Mouse (Mus musculus) hindbrain, embryonic 15.5 days (tissue): ENCODE results near the gene Arhgdia. TPM values are rescaled to one million over a fixed set of nuclear protein-coding genes. Genes with fewer than 3 reads are reported as not detected.
"Not testable (repeated sequence)": the region's sequence is repeated elsewhere in the genome, so short reads cannot be mapped to it uniquely, and the experiment has no call there.

ENCODE experiments used
- ATAC-seq: fragments of 200-750 bp; cut with Nextera tagmentation; 2 replicates; pipeline ENCODE4 v1.8.0; 2017; ENCODE audit warnings: low read depth, moderate number of reproducible peaks, moderate TSS enrichment; ENCODE audit not compliant: low FRiP score
- H3K27ac ChIP-seq: fragments of 300-500 bp; sonication (generic); replicated peaks from 2 replicates; pipeline ENCODE4 v1.5.1; 2015; ENCODE audit warnings: mild to moderate bottlenecking, inconsistent platforms
- H3K27me3 ChIP-seq: fragments of 300-500 bp; sonication (generic); 2 replicates; pipeline ENCODE4 v1.6.1; 2015; ENCODE audit warnings: control low read depth, inconsistent platforms
- H3K36me3 ChIP-seq: fragments of 300-500 bp; sonication (generic); 2 replicates; pipeline ENCODE4 v1.6.1; 2015; ENCODE audit warnings: control low read depth, inconsistent platforms
- H3K4me1 ChIP-seq: fragments of 300-500 bp; sonication (generic); replicated peaks from 2 replicates; pipeline ENCODE4 v1.6.1; 2015; ENCODE audit warnings: control low read depth, inconsistent platforms
- H3K4me2 ChIP-seq: fragments of 300-500 bp; sonication (generic); 2 replicates; pipeline ENCODE4 v1.6.1; 2015; ENCODE audit warnings: moderate library complexity, mild to moderate bottlenecking, inconsistent platforms
- H3K4me3 ChIP-seq: fragments of 300-500 bp; sonication (generic); 2 replicates; pipeline ENCODE4 v1.5.1; 2015; ENCODE audit warnings: mild to moderate bottlenecking, inconsistent platforms
- H3K9ac ChIP-seq: fragments of 300-500 bp; sonication (generic); 2 replicates; pipeline ENCODE4 v1.6.1; 2015; ENCODE audit warnings: inconsistent platforms
- H3K9me3 ChIP-seq: fragments of 300-500 bp; sonication (generic); 2 replicates; pipeline ENCODE4 v1.6.1; 2016; ENCODE audit warnings: control low read depth, inconsistent platforms
- WGBS: fragments of 180-500 bp; shearing (Covaris S2); methylation state at CpG from one replicate; pipeline ENCODE4 v1.1.7; 2015; 5-methylcytosine and 5-hydroxymethylcytosine counted together
- polyA plus RNA-seq: library from polyadenylated mRNA; unstranded; fragments of >200 nt; fragmentation: Nextera tagmentation; extraction: Ambion mirVana; gene quantifications from 2 replicates; pipeline ENCODE4 v1.2.1, GENCODE M21; 2015

The Arhgdia gene
- polyA plus RNA-seq, 1 experiment from 2014 or later: 533 TPM

DNA sequence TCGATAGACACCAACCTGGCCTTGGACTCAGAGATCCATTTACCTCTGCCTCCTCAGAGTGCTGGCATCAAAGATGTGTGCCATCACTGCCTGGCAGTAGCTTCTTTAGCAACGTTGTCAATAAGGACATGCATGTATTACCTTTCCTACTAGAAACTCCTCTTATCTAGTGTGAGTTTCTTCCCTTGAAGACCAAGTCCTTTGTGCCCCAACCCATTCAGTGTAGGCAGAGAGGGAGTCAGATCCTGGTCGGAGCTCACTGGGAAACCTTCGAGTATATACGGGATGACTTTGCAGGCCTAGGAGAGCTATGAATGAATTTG is 7.2 kb downstream of the Arhgdia start:
- WGBS: 45% methylated on average over 5 of the region's 5 CpGs
- no peaks in the 10 kb centered on the region for H3K9me3 ChIP-seq
- peaks cover 36% of the 10 kb centered on the region for H3K4me1 ChIP-seq
- H3K27me3 ChIP-seq: no peaks in the 10 kb centered on the region
- peak overlapping the region; percentile 68 for H3K4me3 ChIP-seq
- no peak for ATAC-seq
- H3K36me3 ChIP-seq: peaks cover 37% of the 10 kb centered on the region
- no peak overlapping the region for H3K27ac ChIP-seq
- H3K9ac ChIP-seq: peak overlapping the region; percentile 73; the same call in 1 of the 2 replicates
- peak overlapping the region; percentile 94 for H3K4me2 ChIP-seq

DNA sequence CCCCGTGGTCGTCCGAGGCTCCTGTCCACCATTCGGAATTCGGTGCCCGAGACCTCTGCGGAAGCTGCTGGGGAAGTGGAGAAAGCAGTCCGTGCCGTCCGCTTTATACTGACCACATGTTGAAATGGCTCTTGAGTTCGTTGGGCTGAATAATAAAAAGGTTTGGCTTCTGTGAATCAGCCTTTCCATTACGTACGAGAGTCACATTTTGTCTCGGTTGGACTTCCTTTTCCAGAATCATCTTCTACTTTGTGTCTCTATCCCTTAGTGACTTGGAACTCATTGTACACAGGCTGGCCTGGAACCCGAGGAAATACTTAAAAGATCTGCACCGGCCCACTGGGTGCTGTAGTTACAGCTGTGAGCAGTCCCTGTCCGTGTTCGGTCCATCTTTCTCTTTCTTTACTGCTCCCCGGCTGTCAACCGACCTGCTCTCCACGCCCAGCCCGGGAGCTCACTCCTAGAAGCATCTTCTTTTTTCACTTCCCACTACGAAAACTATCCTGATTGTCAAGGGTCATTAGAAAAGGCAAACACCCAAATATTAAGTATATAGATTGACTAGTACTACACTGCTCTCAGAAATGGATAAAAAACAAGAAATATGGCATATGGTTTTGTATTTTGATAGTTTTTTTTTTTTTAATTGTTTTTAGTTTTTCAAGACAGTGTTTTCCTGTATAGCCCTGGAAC is 7.7 kb downstream of the Arhgdia start:
- Histone ChIP-seq H3K9ac (peak overlapping the region; percentile 73), H3K27me3 (no peaks in the 10 kb centered on the region), H3K36me3 (peaks cover 32% of the 10 kb centered on the region), H3K4me2 (peak overlapping the region; percentile 94), H3K4me3 (peak overlapping the region; percentile 68), H3K27ac (peak overlapping the region; percentile 87), H3K9me3 (no peaks in the 10 kb centered on the region), H3K4me1 (peaks cover 31% of the 10 kb centered on the region)
- peak; percentile 7; the same call in 1 of the 2 replicates for ATAC-seq
- 0% methylated on average over 23 of the region's 23 CpGs for WGBS

DNA sequence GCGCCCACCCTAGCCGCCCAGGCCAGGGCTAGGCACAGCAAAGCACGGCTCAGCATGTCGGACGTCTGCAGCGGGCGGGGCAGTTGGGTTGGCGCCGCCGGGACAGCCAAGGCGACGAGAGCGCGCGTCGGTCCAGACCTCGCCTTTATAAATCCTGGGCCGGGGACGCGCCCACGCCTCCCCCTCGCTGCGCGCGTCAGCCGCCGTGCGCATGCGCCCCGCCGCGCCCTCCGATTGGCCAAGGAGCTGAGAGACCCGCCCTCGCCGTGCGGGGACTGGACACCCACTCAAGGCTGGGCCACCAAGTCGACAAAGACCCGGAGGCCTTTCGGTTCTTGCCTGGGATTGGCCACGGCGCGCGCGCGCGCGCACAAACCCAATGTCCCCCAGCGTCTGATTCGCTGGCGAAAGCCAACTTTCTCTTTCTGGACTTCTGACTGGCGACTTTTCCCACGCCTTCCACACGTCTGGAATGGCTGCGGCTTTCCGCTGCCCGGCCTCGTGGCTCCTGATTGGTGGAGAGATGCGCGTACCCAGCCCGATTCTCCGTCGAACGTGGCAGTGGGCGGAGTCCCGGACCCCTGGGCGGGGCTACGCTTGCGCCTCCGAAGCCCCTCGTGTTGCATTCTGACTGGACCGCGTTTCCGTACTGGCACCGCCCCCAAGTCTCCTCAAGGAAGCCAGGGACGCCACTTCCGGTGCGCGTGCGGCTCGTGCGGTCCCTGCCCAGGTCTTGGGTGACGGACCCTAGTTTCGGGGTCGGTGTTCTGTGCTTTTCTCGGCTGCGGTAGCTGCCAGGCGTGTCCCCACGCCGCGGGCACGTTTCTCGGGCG is 8.5 kb downstream of the Arhgdia start, which contains the start of gene P4hb:
Gene P4hb (minus strand): TSS at position 502 of the 833 bp plus-strand sequence.
- H3K27ac ChIP-seq: peak within 1 kb of the TSS; percentile 87
- ATAC-seq: peak; percentile 98
- WGBS: under 1% methylated on average over 93 of the region's 94 CpGs

DNA sequence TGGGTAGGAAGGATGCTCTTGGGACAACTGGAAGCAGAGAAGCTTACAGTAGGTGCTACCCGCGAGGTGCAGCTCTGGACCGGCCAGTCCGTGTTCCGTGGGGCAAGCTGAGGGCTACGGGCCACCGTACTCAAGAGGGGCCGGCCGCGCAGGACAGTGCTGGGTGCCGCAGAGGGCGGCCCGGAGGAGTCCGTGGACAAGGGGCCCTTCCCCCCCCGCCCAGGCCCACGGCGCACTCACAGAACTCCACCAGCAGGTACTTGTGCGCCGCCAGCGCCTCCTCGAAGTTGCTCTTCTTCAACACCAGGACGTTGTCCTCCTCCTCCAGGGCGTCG is 9.0 kb downstream of the Arhgdia start:
- H3K27ac ChIP-seq: peak overlapping the region; percentile 87
- peak; percentile 8; the same call in 1 of the 2 replicates for ATAC-seq
- peak overlapping the region; percentile 78 for H3K9ac ChIP-seq
- no peaks in the 10 kb centered on the region for H3K27me3 ChIP-seq
- peak overlapping the region; percentile 68 for H3K4me3 ChIP-seq
- peaks cover 27% of the 10 kb centered on the region for H3K4me1 ChIP-seq
- no peaks in the 10 kb centered on the region for H3K9me3 ChIP-seq
- WGBS: under 1% methylated on average over 17 of the region's 24 CpGs
- H3K36me3 ChIP-seq: peaks cover 31% of the 10 kb centered on the region
- H3K4me2 ChIP-seq: peak overlapping the region; percentile 81

More for the DNA sequence above, 8.5 kb downstream of the Arhgdia start, which contains the start of gene P4hb:
- peak within 1 kb of the TSS; percentile 68 for H3K4me3 ChIP-seq
- H3K36me3 ChIP-seq: peaks cover 31% of the 10 kb centered on the region
- H3K4me2 ChIP-seq: peak within 1 kb of the TSS; percentile 94
- no peaks in the 10 kb centered on the region for H3K9me3 ChIP-seq
- peaks cover 27% of the 10 kb centered on the region for H3K4me1 ChIP-seq
- H3K27me3 ChIP-seq: no peaks in the 10 kb centered on the region
- peak within 1 kb of the TSS; percentile 78 for H3K9ac ChIP-seq

DNA sequence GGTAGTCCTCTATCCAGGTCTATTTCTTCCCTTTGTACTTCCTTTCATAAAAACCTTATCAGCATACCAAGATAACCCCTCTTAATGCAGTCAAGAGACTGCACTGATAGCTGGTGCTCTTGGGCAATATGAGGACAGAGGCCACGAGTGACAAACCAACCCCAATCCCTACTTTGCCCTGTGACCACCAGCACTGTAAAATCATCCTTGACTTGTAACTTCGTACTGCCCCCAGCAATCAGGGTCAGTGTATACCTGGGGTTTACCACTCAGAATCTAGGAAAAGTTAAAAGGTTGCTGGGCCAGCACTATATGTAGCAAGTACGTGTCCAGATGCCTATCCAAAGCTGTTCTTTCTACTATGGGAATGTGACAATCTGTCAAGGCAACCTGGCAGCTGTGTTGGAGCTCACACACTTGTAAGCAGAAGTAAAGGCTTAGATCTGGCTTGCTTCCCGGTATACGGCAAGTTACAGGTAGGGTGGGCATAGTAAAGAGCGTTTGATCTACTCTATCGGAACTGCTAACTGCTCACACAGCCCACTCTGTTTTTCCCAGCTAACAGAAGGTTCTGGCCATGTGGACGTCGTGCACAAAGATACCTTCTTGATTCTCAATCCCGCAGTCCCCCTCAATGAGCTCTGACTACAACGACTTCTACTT is 9.5 kb downstream of the Arhgdia start:
- H3K4me1 ChIP-seq: peaks cover 27% of the 10 kb centered on the region
- H3K9ac ChIP-seq: peak overlapping the region; percentile 78
- H3K4me2 ChIP-seq: peak overlapping the region; percentile 81
- no peaks in the 10 kb centered on the region for H3K9me3 ChIP-seq
- WGBS: 12% methylated on average over 11 of the region's 11 CpGs
- peak overlapping the region; percentile 87 for H3K27ac ChIP-seq
- ATAC-seq: no peak
- H3K36me3 ChIP-seq: peaks cover 35% of the 10 kb centered on the region
- H3K27me3 ChIP-seq: no peaks in the 10 kb centered on the region
- peak overlapping the region; percentile 68 for H3K4me3 ChIP-seq

DNA sequence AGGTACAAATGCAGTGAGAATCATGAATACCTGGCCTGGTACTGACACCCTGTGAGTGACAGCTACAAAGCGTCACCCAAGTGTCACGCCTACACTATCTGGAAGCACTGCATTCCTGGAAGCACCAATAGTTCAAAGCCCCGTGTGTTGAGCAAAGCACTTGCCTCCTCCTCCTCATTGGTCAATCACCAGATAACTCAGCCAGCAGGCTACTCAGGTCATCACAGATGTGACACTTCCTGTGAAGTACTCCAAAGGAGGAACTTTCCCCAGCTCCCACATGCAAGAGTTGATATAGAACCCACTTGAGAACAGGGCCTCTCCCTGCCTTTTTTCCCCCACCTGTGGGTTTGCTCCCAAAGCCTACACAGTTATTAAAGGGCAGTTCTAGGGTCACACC is 10.3 kb downstream of the Arhgdia start:
- H3K4me1 ChIP-seq: peaks cover 27% of the 10 kb centered on the region
- 91% methylated on average over 3 of the region's 3 CpGs for WGBS
- H3K9ac ChIP-seq: no peak overlapping the region
- no peaks in the 10 kb centered on the region for H3K9me3 ChIP-seq
- H3K27ac ChIP-seq: no peak overlapping the region
- ATAC-seq: no peak
- 0 out of 2 replicates have a peak overlapping the region, but pooled peaks have one; percentile 68 for H3K4me3 ChIP-seq
- peak overlapping the region; percentile 81 for H3K4me2 ChIP-seq
- no peaks in the 10 kb centered on the region for H3K27me3 ChIP-seq
- peaks cover 42% of the 10 kb centered on the region for H3K36me3 ChIP-seq

DNA sequence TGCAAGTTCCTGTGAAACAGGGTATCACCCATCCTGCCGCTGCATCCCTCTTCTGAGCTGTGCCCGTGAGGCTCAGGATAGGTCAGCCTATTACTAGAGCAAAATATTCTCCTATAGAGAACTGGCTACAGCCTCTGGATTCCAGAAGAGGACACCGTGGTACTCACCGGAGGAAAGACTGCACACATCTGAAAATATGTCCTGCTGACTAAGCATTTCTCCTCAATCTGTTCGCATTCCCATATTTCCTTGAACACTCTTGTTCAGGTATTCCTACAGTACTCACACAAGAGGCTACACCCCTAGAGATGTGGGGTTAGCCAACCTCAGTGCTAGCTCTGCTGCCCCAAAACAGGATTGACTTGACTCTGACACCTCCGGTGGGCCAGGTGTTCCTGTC is 13.1 kb downstream of the Arhgdia start:
- Histone ChIP-seq H3K4me1 (peaks cover 16% of the 10 kb centered on the region), H3K36me3 (peaks cover 69% of the 10 kb centered on the region), H3K4me2 (no peak overlapping the region), H3K9ac (no peak overlapping the region), H3K4me3 (no peak overlapping the region), H3K9me3 (no peaks in the 10 kb centered on the region), H3K27ac (no peak overlapping the region), H3K27me3 (no peaks in the 10 kb centered on the region)
- 94% methylated on average over 6 of the region's 6 CpGs for WGBS
- ATAC-seq: no peak

DNA sequence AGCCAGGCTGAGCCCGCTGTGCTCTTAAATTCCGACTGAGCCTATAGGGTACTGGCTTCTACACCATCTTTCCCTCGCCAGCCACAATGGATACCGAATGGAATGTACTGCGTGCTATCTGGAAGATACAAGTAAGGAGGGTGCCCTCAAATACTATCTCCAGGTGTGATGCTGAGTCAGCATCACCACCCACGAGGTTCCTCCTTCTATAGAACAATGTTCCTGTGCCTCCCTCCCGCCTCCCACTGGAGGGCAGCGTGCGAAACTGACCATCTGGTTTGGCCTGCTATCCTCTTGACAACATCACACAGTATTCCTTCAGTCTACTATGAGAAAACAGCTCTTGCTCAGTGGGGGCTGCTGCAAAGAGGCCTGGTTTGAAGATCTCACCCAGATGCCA is 16.3 kb downstream of the Arhgdia start:
- peaks cover 89% of the 10 kb centered on the region for H3K36me3 ChIP-seq
- H3K27ac ChIP-seq: no peak overlapping the region
- H3K4me1 ChIP-seq: no peaks in the 10 kb centered on the region
- ATAC-seq: no peak
- no peaks in the 10 kb centered on the region for H3K9me3 ChIP-seq
- H3K27me3 ChIP-seq: no peaks in the 10 kb centered on the region
- H3K4me2 ChIP-seq: no peak overlapping the region
- H3K9ac ChIP-seq: no peak overlapping the region
- 83% methylated on average over 9 of the region's 9 CpGs for WGBS
- no peak overlapping the region for H3K4me3 ChIP-seq

DNA sequence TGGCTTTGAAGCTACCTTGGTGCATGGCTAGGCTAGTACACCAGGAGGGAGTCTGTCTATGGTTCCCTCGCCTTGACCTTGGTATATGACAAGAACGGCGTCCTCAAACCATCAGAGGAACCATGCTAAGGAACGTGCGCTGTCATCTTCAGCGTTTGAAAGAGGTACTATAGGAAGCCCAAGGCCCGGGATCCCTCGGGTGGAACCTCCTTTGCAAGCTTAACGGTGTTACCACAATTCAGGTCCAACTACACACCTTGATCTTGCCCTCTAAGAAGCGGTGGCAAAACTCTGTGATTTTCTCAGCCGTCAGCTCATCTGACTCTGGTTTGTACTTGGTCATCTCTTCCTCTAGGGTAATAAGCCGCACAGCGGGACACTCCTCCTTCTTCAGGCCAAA is 18.5 kb downstream of the Arhgdia start:
- Histone ChIP-seq H3K36me3 (peaks cover 90% of the 10 kb centered on the region), H3K9ac (no peak overlapping the region), H3K4me2 (no peak overlapping the region), H3K4me3 (no peak overlapping the region), H3K27me3 (no peaks in the 10 kb centered on the region), H3K9me3 (no peaks in the 10 kb centered on the region), H3K27ac (no peak overlapping the region), H3K4me1 (no peaks in the 10 kb centered on the region)
- ATAC-seq: no peak
- 96% methylated on average over 13 of the region's 13 CpGs for WGBS

DNA sequence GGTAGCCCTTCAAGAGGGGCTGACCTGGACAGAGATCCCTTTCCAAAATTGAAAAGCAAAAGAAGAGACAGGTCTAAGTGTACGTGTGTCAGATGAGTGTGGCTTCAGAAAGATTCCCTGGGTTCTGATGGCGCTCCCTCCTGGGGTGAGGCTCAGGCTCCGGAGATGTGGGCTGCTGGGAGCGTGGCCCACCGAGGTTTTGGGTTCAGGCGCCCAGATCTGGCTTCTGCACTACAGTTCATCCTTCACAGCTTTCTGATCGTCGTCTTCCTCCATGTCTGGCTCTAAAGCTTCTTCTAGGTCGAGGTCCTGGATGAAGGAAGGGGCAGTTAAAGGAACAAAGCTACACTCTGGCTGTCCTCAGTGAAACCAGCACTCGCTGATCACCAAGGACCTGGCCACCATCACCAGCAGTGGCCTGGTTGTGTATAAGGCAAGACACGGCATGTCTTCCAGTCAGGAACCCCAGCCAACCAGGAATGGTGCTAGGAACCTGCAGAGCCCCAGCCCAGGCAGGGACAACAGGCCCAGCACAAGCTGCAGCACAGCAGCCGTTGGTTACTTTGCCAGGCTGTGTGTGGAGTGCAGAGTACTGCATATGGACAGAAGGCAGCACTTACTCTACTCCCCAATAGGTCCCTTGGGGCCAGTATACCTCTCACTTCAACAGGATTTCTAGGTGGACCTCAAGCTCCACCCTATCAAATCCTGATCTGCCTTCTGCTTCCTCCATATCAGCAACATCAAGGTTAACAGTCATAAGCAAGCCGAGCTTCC is 20.3 kb downstream of the Arhgdia start:
- H3K9ac ChIP-seq: no peak overlapping the region
- WGBS: 94% methylated on average over 13 of the region's 13 CpGs
- no peak overlapping the region for H3K4me3 ChIP-seq
- no peak for ATAC-seq
- H3K4me2 ChIP-seq: no peak overlapping the region
- no peaks in the 10 kb centered on the region for H3K27me3 ChIP-seq
- peaks cover 72% of the 10 kb centered on the region for H3K36me3 ChIP-seq
- H3K9me3 ChIP-seq: no peaks in the 10 kb centered on the region
- H3K4me1 ChIP-seq: no peaks in the 10 kb centered on the region
- no peak overlapping the region for H3K27ac ChIP-seq

DNA sequence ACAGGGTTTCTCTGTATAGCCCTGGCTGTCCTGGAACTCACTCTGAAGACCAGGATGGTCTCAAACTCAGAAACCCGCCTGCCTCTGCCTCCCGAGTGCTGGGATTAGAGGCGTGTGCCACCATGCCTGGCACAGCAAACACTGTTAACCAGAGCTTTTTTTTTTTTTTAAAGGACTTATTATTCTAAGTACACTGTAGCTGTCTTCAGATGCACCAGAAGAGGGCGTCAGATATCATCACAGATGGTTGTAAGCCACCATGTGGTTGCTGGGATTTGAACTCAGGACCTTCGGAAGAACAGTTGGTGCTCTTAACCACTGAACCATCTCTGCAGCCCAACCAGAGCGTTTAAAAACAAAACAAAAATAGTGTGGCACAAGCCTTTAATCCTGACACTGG is 22.6 kb downstream of the Arhgdia start:
- not testable (repeated sequence) for H3K9ac ChIP-seq, H3K27ac ChIP-seq, ATAC-seq, H3K4me1 ChIP-seq, H3K27me3 ChIP-seq, H3K9me3 ChIP-seq, H3K4me3 ChIP-seq, H3K4me2 ChIP-seq
- peaks cover 51% of the 10 kb centered on the region for H3K36me3 ChIP-seq
- 87% methylated on average over 6 of the region's 6 CpGs for WGBS
